21 mouse cellular contexts compared by ENCODE assay signal in the genomic region with DNA sequence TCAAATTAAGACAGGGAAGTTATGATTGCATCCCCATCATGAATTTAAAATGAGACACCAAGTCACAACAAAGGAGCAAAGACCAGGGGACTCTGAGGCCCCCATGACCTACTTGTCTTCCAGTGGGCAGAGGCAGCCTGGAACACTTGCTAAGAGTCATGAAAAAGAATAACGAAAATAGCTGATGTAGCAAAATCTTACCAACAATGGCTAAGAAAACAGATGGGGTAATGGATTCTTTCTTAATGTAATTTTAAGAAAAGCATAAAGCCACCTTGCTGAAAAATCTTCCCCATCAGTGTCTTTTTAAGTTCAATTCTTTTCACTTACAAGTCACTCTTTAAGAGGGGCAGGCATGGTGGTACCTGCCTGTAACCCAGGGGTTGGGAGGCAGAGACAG.
A peak's percentile ranks its signal among the peaks of the same experiment; 100 is the strongest.
DNase-seq lines count a peak whose midpoint lies in the region; ATAC-seq and TF ChIP-seq lines count a peak whose summit lies in the region.
"Had no signal": no experiment of that assay in that cellular context is flagged by ENCODE, and none has a peak within 500 bp of the region (broad histone marks: within the 10 kb centered on the region; RNA-seq: fewer than 3 reads in every experiment).

No protein-coding gene starts in this region.

- no peak overlapping the region for H3K27ac ChIP-seq in heart, embryonic 12.5 days (ENCODE audit: poor library complexity, severe bottlenecking)
- no peak overlapping the region for H3K27ac ChIP-seq in ES-E14 (ENCODE audit: insufficient read depth, low read depth, low read length, poor library complexity, severe bottlenecking)
- peak overlapping the region; percentile 56 for H3K27ac ChIP-seq in embryonic facial prominence, embryonic 14.5 days (replicated peaks; ENCODE audit: low read depth, low read length)
- no peak overlapping the region for H3K27ac ChIP-seq in neural tube, embryonic 15.5 days (replicated peaks)
- H3K27ac ChIP-seq: embryonic facial prominence, embryonic 15.5 days; forebrain, embryonic 10.5 days; forebrain, embryonic 12.5 days had no signal

- ATAC-seq in heart, embryonic 12.5 days (ENCODE audit: insufficient number of reproducible peaks, low FRiP score) = no peak
- ATAC-seq in embryonic facial prominence, embryonic 14.5 days (ENCODE audit: low read depth) = no peak
- ATAC-seq in megakaryocyte progenitor cell, adult 5-6 weeks (replicated peaks; ENCODE audit: poor library complexity) = no peak
- no peak for ATAC-seq in neural tube, embryonic 15.5 days (ENCODE audit: low FRiP score)
- ATAC-seq: forebrain, embryonic 14.5 days; forebrain, embryonic 16.5 days had no signal

- 93% methylated on average over 1 of the region's 1 CpGs for WGBS in heart, embryonic 12.5 days
- WGBS in embryonic facial prominence, embryonic 14.5 days = 77% methylated on average over 1 of the region's 1 CpGs
- WGBS in neural tube, embryonic 15.5 days = 83% methylated on average over 1 of the region's 1 CpGs

- H3K4me1 ChIP-seq in heart, embryonic 12.5 days (replicated peaks) = peaks cover 26% of the 10 kb centered on the region
- H3K4me1 ChIP-seq in ES-E14 (ENCODE audit: control insufficient read depth in 2 of 2, insufficient read depth in 2 of 2, low read length in 2 of 2, poor library complexity in 1 of 2) = no peaks in the 10 kb centered on the region
- H3K4me1 ChIP-seq in embryonic facial prominence, embryonic 14.5 days (ENCODE audit: control insufficient read depth, insufficient read depth, low read length) = peaks cover 23% of the 10 kb centered on the region
- peaks cover 20% of the 10 kb centered on the region for H3K4me1 ChIP-seq in neural tube, embryonic 15.5 days

- no peaks in the 10 kb centered on the region for H3K27me3 ChIP-seq in heart, embryonic 12.5 days (replicated peaks)
- no peaks in the 10 kb centered on the region for H3K27me3 ChIP-seq in embryonic facial prominence, embryonic 14.5 days (replicated peaks; ENCODE audit: control insufficient read depth, insufficient read depth, low read length)
- no peaks in the 10 kb centered on the region for H3K27me3 ChIP-seq in neural tube, embryonic 15.5 days (replicated peaks)
- H3K27me3 ChIP-seq: embryonic facial prominence, embryonic 15.5 days; forebrain, embryonic 12.5 days had no signal

- no peak overlapping the region for H3K4me3 ChIP-seq in heart, embryonic 12.5 days
- H3K4me3 ChIP-seq in ES-E14 (ENCODE audit: insufficient read depth in 1 of 2, low read depth in 1 of 2, low read length in 2 of 2, poor library complexity in 1 of 2, severe bottlenecking in 1 of 2) = no peak overlapping the region
- H3K4me3 ChIP-seq in embryonic facial prominence, embryonic 14.5 days (ENCODE audit: low read depth, low read length) = no peak overlapping the region
- no peak overlapping the region for H3K4me3 ChIP-seq in neural tube, embryonic 15.5 days (replicated peaks)
- H3K4me3 ChIP-seq: embryonic facial prominence, embryonic 15.5 days; erythroblast, embryonic 14.5 days; forebrain, embryonic 10.5 days; forebrain, embryonic 12.5 days had no signal

- H3K9ac ChIP-seq in heart, embryonic 12.5 days = no peak overlapping the region
- H3K9ac ChIP-seq in ES-E14 (ENCODE audit: insufficient read depth, low read depth, low read length, poor library complexity, severe bottlenecking) = no peak overlapping the region
- H3K9ac ChIP-seq in embryonic facial prominence, embryonic 14.5 days (ENCODE audit: low read depth, low read length) = no peak overlapping the region
- no peak overlapping the region for H3K9ac ChIP-seq in neural tube, embryonic 15.5 days (replicated peaks)
- H3K9ac ChIP-seq: embryonic facial prominence, embryonic 15.5 days; forebrain, embryonic 12.5 days had no signal

- peak; percentile 52 for DNase-seq in heart, adult 11 months
- peak; percentile 32 for DNase-seq in retina, postnatal 1 day
- DNase-seq in retina, embryonic 14.5 days (ENCODE audit: low spot score) = no peak
- DNase-seq in ES-E14 (ENCODE audit: low read depth, low spot score) = no peak
- DNase-seq in embryonic facial prominence, embryonic 14.5 days (ENCODE audit: low spot score) = no peak
- DNase-seq: cerebellum, adult 11 months; cerebellum, adult 18-20 months; cerebellum, adult 8-10 months; cerebellum, adult 9-11 months; cerebellum, postnatal 14 days; cerebellum, postnatal 36 days; embryo, embryonic 11 days had no signal

- no peaks in the 10 kb centered on the region for H3K36me3 ChIP-seq in heart, embryonic 12.5 days
- no peaks in the 10 kb centered on the region for H3K36me3 ChIP-seq in ES-E14 (ENCODE audit: control insufficient read depth, insufficient read depth, low read length, poor library complexity, severe bottlenecking)
- H3K36me3 ChIP-seq in embryonic facial prominence, embryonic 14.5 days (ENCODE audit: control insufficient read depth, insufficient read depth, low read length) = no peaks in the 10 kb centered on the region
- H3K36me3 ChIP-seq in neural tube, embryonic 15.5 days = no peaks in the 10 kb centered on the region
- H3K36me3 ChIP-seq: embryonic facial prominence, embryonic 15.5 days; forebrain, embryonic 10.5 days; forebrain, embryonic 12.5 days had no signal

- in situ Hi-C loops in ES-E14 (cut with MboI; ENCODE audit: low sequenced_read_pairs in 2 of 2, unreplicated experiment in 2 of 2) = no loop called here

- no peaks in the 10 kb centered on the region for H3K9me3 ChIP-seq in heart, embryonic 12.5 days (replicated peaks)
- no peaks in the 10 kb centered on the region for H3K9me3 ChIP-seq in ES-E14 (ENCODE audit: control insufficient read depth, insufficient read depth, low read depth, low read length)
- no peaks in the 10 kb centered on the region for H3K9me3 ChIP-seq in embryonic facial prominence, embryonic 14.5 days (ENCODE audit: control insufficient read depth, low read length)
- H3K9me3 ChIP-seq in neural tube, embryonic 15.5 days (replicated peaks) = no peaks in the 10 kb centered on the region
- H3K9me3 ChIP-seq: embryonic facial prominence, embryonic 15.5 days; forebrain, embryonic 10.5 days; forebrain, embryonic 12.5 days had no signal

- H3K4me2 ChIP-seq in heart, embryonic 12.5 days = no peak overlapping the region
- no peak overlapping the region for H3K4me2 ChIP-seq in embryonic facial prominence, embryonic 14.5 days (ENCODE audit: low read depth, low read length)
- H3K4me2 ChIP-seq in neural tube, embryonic 15.5 days = no peak overlapping the region
- H3K4me2 ChIP-seq: embryonic facial prominence, embryonic 15.5 days; forebrain, embryonic 12.5 days had no signal

TF ChIP-seq in ES-E14, 5 proteins besides CTCF, POLR2A, EP300 and RAD21:
- TF ChIP-seq MAFK (IDR thresholded peaks at IDR 0.05; ENCODE audit: insufficient read depth, low read depth, low read length) (peak; percentile 69), CHD2 (IDR thresholded peaks at IDR 0.05; ENCODE audit: low read depth, low read length) (no peak)

Comparison
In these comparisons a context has a peak if more than half of its experiments do, and no peak if none do; other contexts are left out.
1. DNase-seq: peak in heart, adult 11 months (single experiment) and retina, postnatal 1 day (single experiment); none in retina, embryonic 14.5 days (single experiment), ES-E14 (single experiment) and embryonic facial prominence, embryonic 14.5 days (single experiment).